Mouse (Mus musculus) frontal cortex, postnatal 10 days (tissue): ENCODE results near the gene Amtn.
"Not testable (repeated sequence)": the region's sequence is repeated elsewhere in the genome, so short reads cannot be mapped to it uniquely, and the experiment has no call there.

Source experiments
- DNase-seq, 2 experiments: peaks; one replicate each; pipeline ENCODE4 v3.0.0; 2022; ENCODE audit warnings: low spot score in 2 of 2, mixed read lengths in 1 of 2

Gene Amtn

GRCm38 (mm10) chr5:88375808-88376207 is at the start of gene Amtn:
Amtn (plus strand) TSS chr5:88376108.
- no peak for DNase-seq

DNA sequence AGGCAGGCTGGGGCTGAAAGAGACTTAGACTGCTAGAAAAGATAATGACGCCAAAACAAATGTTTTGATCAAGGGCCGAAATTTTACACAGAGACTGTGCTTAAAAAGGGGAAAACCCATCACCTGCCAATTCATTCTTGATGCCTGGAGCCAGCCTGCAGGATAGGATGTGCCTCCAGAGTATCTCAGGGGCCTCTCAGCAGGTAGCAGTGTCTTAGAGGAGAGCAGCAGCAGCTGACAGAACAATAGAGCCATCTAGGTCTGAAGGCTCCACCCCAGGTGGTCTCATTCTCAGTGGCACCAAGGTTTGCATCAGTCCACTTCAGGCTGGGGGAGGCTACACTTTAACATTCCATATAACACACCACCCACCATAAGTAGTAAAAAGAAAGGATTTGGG is 27.4 kb upstream of the Amtn start:
- not testable (repeated sequence) for DNase-seq

DNA sequence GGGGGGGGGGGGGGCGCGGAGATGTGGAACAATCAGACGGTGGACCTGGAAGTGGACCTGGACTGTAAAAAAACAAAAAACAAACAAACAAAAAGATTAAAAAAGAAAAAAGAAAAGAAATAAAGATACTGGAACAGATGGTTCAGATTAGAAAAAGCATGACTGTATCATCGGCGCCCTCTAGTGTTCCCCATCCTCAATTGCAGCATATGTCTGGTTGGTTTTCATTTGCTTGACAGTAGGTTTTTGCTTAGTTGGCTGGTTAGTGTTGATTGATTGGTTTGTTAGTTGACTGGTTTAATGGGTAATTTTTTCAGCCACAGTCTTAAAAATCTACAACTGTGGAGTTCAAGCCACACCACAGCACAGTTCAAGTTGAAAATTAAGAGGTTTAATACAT is 11.1 kb upstream of the Amtn start:
- peak in 1 of 2 experiments; percentile 6 for DNase-seq

DNA sequence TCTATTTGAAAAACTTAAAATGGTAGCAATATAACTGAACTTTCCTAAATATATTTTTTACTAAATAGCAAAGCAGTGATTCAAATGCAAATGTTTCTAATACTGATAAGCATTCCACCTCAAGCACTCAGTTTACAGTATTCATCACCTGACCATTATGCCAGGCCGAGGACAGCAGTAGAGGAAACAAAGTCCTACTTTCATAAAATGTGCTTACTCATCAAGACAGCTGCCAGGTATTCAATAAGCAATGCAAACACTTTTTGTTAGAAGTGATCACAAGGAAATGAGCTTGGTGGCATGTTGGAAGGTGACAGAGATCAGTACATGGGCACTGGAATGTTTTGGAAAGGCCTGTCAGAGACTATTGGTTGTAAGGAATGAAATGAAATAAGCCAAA is 9.0 kb upstream of the Amtn start:
- no peak for DNase-seq

- DNase-seq, result no peak
Observed at GRCm38 (mm10) chr5:88370578-88371232, 5.2 kb upstream of the Amtn start.

GRCm38 (mm10) chr5:88372563-88372962 is 3.3 kb upstream of the Amtn start:
- no peak for DNase-seq

GRCm38 (mm10) chr5:88391960-88392359 is 16.1 kb downstream of the Amtn start:
- DNase-seq, result not testable (repeated sequence)

DNA sequence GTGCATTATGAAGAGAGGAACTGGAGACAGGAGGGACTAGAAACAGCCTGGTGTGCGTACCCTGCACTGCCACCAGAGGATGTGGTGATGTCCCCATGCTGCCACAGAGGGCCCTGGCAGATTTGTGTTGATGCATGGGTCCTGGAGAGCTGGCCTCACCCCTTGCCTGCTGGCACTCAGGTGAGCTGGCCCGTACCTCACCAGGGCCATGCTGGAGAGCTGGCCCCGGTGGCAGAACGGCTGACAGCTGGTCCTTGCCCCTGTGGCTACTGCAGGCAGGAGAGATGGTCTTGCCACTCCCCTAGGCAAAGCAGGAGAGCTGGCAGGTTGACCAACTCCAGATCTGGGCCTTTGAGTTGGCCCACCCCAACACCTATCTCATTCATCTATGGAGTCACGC is 22.7 kb downstream of the Amtn start:
- no peak for DNase-seq

DNA sequence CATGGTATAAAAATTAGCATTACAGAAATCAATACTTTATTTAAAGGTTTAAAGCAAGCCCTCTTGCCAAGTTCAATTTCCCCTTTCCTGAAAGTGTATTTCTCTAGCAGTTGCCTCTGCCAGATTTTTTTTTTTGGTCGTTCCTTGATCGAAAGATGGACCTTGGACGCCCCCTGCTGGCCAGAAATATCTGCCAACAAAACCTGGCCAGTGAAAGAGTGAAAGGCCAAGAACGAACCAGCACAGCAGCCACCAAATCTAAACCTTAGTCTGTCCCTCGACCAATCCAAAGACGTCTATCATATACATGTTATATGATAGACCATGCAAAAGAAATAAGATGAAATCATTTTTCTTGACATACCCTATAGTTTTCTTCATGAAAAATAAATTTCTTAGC is 23.9 kb downstream of the Amtn start:
- peak; percentile 14 to 66 for DNase-seq

DNA sequence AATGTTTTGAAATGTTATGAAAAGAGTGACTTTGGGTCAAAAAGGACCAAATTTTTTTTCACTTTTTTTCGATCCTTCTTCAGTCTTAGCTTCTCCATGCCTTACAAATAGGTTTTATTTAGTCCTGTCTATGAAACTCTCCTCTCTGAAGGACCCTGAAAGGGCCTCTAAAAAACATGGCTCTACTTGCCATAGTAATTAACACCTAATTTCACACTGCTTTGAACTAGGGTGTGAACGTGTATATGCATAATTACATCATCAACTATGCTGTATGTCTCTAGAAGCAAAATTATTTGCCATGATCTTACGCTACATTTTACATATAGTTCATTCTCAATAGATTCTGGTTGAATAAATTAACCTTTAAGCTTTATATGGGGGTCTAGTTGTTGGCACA is 25.6 kb downstream of the Amtn start:
- no peak for DNase-seq

DNA sequence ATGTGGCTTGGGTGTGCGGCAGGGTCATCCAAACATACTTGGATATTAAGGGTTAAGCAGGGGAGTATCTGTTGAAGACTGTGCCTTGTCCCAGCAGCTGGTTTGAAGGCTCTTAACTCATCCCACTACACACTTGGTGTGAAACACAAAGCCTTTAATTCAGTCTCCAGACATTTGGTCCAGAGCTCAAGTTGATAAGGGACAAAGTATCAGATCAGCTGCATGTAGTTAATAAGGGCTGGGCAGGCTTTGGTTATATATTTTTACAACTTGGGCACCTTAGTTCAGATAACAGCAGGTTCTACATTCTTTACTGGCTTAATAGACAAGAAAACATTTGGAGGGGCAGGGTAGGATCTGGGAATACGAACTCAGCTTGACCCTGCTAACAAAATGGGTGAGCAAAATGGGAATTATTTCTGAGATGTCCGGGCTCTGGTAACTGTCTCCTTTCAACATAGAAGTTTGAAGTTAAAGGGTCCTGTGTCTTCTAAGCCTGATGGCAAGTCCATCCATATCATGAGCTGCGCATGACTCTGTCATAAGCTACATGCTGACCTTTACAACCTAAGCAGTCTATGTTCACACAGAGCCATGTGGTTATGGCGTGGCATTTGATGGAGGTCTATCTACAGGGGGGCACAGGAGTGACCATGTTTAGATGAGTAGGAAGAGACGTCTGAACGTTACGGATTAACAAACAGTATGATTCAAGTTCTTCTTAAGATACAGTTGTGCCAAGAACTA is 44.6 kb downstream of the Amtn start:
- DNase-seq, result no peak

GRCm38 (mm10) chr5:88424892-88425291 is 49.0 kb downstream of the Amtn start:
- not testable (repeated sequence) for DNase-seq

DNA sequence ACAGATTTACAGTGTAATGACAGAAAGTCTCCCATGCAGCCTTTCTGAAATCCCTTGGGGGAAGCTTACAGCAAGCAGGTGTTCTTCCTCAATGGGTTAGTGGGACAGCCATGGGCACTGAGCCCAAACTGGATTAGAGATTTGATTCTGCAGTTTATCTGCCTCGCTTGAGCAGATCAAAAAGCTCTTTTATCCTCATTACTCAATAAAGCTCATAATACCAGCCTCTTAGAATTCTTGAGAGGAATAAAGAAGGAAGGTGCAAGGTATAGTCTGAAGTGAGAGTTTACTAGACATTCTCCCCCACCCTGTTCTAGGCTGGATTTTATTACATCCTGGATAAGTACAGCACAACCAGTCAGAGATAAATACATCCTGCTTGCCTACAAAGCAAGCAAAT is 50.8 kb downstream of the Amtn start:
- DNase-seq, result no peak
